Mouse (Mus musculus) stomach, embryonic 15.5 days (tissue): ENCODE data around the gene Pde10a. TPM values are rescaled to one million over a fixed set of nuclear protein-coding genes. Genes with fewer than 3 reads are reported as not detected.
A peak's percentile ranks its signal among the peaks of the same experiment; 100 is the strongest.

Source experiments
- ATAC-seq: fragments of 200-750 bp; cut with Nextera tagmentation; 2 replicates; pipeline ENCODE4 v1.8.0; 2017; ENCODE audit warnings: low read depth, moderate number of reproducible peaks, moderate TSS enrichment; ENCODE audit not compliant: insufficient read depth, low FRiP score
- H3K27ac ChIP-seq: fragments of 300-500 bp; sonication (generic); 2 replicates; pipeline ENCODE4 v1.5.1; 2015; ENCODE audit warnings: mild to moderate bottlenecking, inconsistent platforms
- H3K27me3 ChIP-seq: fragments of 300-500 bp; sonication (generic); replicated peaks from 2 replicates; pipeline ENCODE4 v1.6.1; 2015; ENCODE audit warnings: inconsistent platforms
- H3K36me3 ChIP-seq: fragments of 300-500 bp; sonication (generic); 2 replicates; pipeline ENCODE4 v1.6.1; 2015; ENCODE audit warnings: inconsistent platforms
- H3K4me1 ChIP-seq: fragments of 300-500 bp; sonication (generic); 2 replicates; pipeline ENCODE4 v1.6.1; 2015; ENCODE audit warnings: inconsistent platforms
- H3K4me2 ChIP-seq: fragments of 300-500 bp; sonication (generic); 2 replicates; pipeline ENCODE4 v1.6.1; 2015; ENCODE audit warnings: mild to moderate bottlenecking, inconsistent platforms
- H3K4me3 ChIP-seq: fragments of 300-500 bp; sonication (generic); replicated peaks from 2 replicates; pipeline ENCODE4 v1.5.1; 2015; ENCODE audit warnings: inconsistent platforms
- H3K9ac ChIP-seq: fragments of 300-500 bp; sonication (generic); 2 replicates; pipeline ENCODE4 v1.6.1; 2015; ENCODE audit warnings: inconsistent platforms
- H3K9me3 ChIP-seq: fragments of 300-500 bp; sonication (generic); 2 replicates; pipeline ENCODE4 v1.6.1; 2016; ENCODE audit warnings: inconsistent platforms
- WGBS: fragments of 180-500 bp; shearing (Covaris S2); methylation state at CpG from one replicate; pipeline ENCODE4 v1.1.7; 2015; 5-methylcytosine and 5-hydroxymethylcytosine counted together
- polyA plus RNA-seq: library from polyadenylated mRNA; unstranded; fragments of >200 nt; fragmentation: Nextera tagmentation; extraction: Ambion mirVana; gene quantifications from 2 replicates; pipeline ENCODE4 v1.2.1, GENCODE M21; 2015

Pde10a gene
- polyA plus RNA-seq, 1 experiment from 2014 or later, result 1.4 TPM

- WGBS, result 80% methylated on average over 6 of the region's 6 CpGs
- Histone ChIP-seq H3K9me3 (no peaks in the 10 kb centered on the region), H3K27ac (no peak overlapping the region), H3K9ac (no peak overlapping the region), H3K27me3 (peaks cover 4% of the 10 kb centered on the region; the same call in 1 of the 2 replicates), H3K4me1 (no peaks in the 10 kb centered on the region), H3K4me2 (no peak overlapping the region), H3K4me3 (no peak overlapping the region), H3K36me3 (no peaks in the 10 kb centered on the region)
- no peak for ATAC-seq
Observed at GRCm38 (mm10) chr17:8554219-8554618, 29.0 kb downstream of the Pde10a start.

GRCm38 (mm10) chr17:8555785-8556184 lies 30.6 kb downstream of the Pde10a start:
- no peaks in the 10 kb centered on the region for H3K36me3 ChIP-seq
- no peak overlapping the region for H3K4me2 ChIP-seq
- H3K27me3 ChIP-seq, result peaks cover 4% of the 10 kb centered on the region; the same call in 1 of the 2 replicates
- no peaks in the 10 kb centered on the region for H3K9me3 ChIP-seq
- no peaks in the 10 kb centered on the region for H3K4me1 ChIP-seq
- WGBS, result 73% methylated on average over 9 of the region's 9 CpGs
- no peak overlapping the region for H3K9ac ChIP-seq
- H3K4me3 ChIP-seq, result no peak overlapping the region
- no peak for ATAC-seq
- no peak overlapping the region for H3K27ac ChIP-seq

GRCm38 (mm10) chr17:8556223-8556622 lies 31.1 kb downstream of the Pde10a start:
- Histone ChIP-seq H3K36me3 (no peaks in the 10 kb centered on the region), H3K4me3 (no peak overlapping the region), H3K9ac (no peak overlapping the region), H3K27me3 (peaks cover 4% of the 10 kb centered on the region; the same call in 1 of the 2 replicates), H3K27ac (no peak overlapping the region), H3K4me1 (no peaks in the 10 kb centered on the region), H3K4me2 (no peak overlapping the region), H3K9me3 (no peaks in the 10 kb centered on the region)
- 74% methylated on average over 6 of the region's 6 CpGs for WGBS
- no peak for ATAC-seq

GRCm38 (mm10) chr17:8557926-8558325 lies 32.8 kb downstream of the Pde10a start:
- no peak for ATAC-seq
- H3K36me3 ChIP-seq, result no peaks in the 10 kb centered on the region
- H3K27ac ChIP-seq, result no peak overlapping the region
- no peaks in the 10 kb centered on the region for H3K27me3 ChIP-seq
- 77% methylated on average over 8 of the region's 8 CpGs for WGBS
- H3K4me2 ChIP-seq, result no peak overlapping the region
- H3K9ac ChIP-seq, result no peak overlapping the region
- no peak overlapping the region for H3K4me3 ChIP-seq
- H3K4me1 ChIP-seq, result no peaks in the 10 kb centered on the region
- H3K9me3 ChIP-seq, result no peaks in the 10 kb centered on the region

- Histone ChIP-seq H3K4me2 (no peak overlapping the region), H3K27ac (no peak overlapping the region), H3K36me3 (no peaks in the 10 kb centered on the region), H3K4me3 (no peak overlapping the region), H3K9ac (no peak overlapping the region), H3K9me3 (no peaks in the 10 kb centered on the region), H3K27me3 (no peaks in the 10 kb centered on the region), H3K4me1 (no peaks in the 10 kb centered on the region)
- ATAC-seq, result no peak
- 77% methylated on average over 14 of the region's 14 CpGs for WGBS
Observed at GRCm38 (mm10) chr17:8562101-8562885, 37.1 kb downstream of the Pde10a start.

GRCm38 (mm10) chr17:8562886-8563280 lies 37.7 kb downstream of the Pde10a start:
- Histone ChIP-seq H3K4me3 (no peak overlapping the region), H3K27me3 (no peaks in the 10 kb centered on the region), H3K36me3 (no peaks in the 10 kb centered on the region), H3K9me3 (no peaks in the 10 kb centered on the region), H3K9ac (no peak overlapping the region), H3K4me1 (no peaks in the 10 kb centered on the region), H3K4me2 (no peak overlapping the region), H3K27ac (no peak overlapping the region)
- ATAC-seq, result no peak
- WGBS, result 54% methylated on average over 1 of the region's 1 CpGs

GRCm38 (mm10) chr17:8566850-8567249 lies 41.7 kb downstream of the Pde10a start, which contains the start of gene Gm17087:
Gm17087 (minus strand) TSS chr17:8566950.
- Histone ChIP-seq H3K9me3 (no peaks in the 10 kb centered on the region), H3K4me2 (no peak within 1 kb of the TSS), H3K4me1 (no peaks in the 10 kb centered on the region), H3K9ac (no peak within 1 kb of the TSS), H3K36me3 (no peaks in the 10 kb centered on the region), H3K4me3 (no peak within 1 kb of the TSS), H3K27me3 (no peaks in the 10 kb centered on the region), H3K27ac (no peak within 1 kb of the TSS)
- no peak for ATAC-seq
- WGBS, result 85% methylated on average over 6 of the region's 6 CpGs

- H3K4me1 ChIP-seq, result no peaks in the 10 kb centered on the region
- ATAC-seq, result no peak
- H3K36me3 ChIP-seq, result no peaks in the 10 kb centered on the region
- no peaks in the 10 kb centered on the region for H3K9me3 ChIP-seq
- no peak overlapping the region for H3K4me3 ChIP-seq
- WGBS, result 79% methylated on average over 8 of the region's 8 CpGs
- no peak overlapping the region for H3K9ac ChIP-seq
- H3K27ac ChIP-seq, result no peak overlapping the region
- H3K4me2 ChIP-seq, result no peak overlapping the region
- H3K27me3 ChIP-seq, result no peaks in the 10 kb centered on the region
Observed at GRCm38 (mm10) chr17:8573542-8574260, 48.5 kb downstream of the Pde10a start.

- Histone ChIP-seq H3K4me1 (no peaks in the 10 kb centered on the region), H3K4me3 (no peak overlapping the region), H3K36me3 (no peaks in the 10 kb centered on the region), H3K4me2 (no peak overlapping the region), H3K9ac (no peak overlapping the region), H3K27ac (no peak overlapping the region), H3K9me3 (no peaks in the 10 kb centered on the region), H3K27me3 (no peaks in the 10 kb centered on the region)
- 69% methylated on average over 3 of the region's 3 CpGs for WGBS
- no peak for ATAC-seq
Observed at GRCm38 (mm10) chr17:8580360-8580759, 55.2 kb downstream of the Pde10a start.

GRCm38 (mm10) chr17:8581579-8581978 lies 56.4 kb downstream of the Pde10a start:
- H3K36me3 ChIP-seq, result no peaks in the 10 kb centered on the region
- H3K27me3 ChIP-seq, result no peaks in the 10 kb centered on the region
- no peaks in the 10 kb centered on the region for H3K4me1 ChIP-seq
- no peak overlapping the region for H3K27ac ChIP-seq
- no peak overlapping the region for H3K4me2 ChIP-seq
- H3K9ac ChIP-seq, result no peak overlapping the region
- no peaks in the 10 kb centered on the region for H3K9me3 ChIP-seq
- no peak overlapping the region for H3K4me3 ChIP-seq
- 76% methylated on average over 8 of the region's 8 CpGs for WGBS
- no peak for ATAC-seq

- WGBS, result 14% methylated on average over 22 of the region's 22 CpGs
- no peak overlapping the region for H3K9ac ChIP-seq
Observed at GRCm38 (mm10) chr17:8592427-8593277, 67.5 kb downstream of the Pde10a start.

More at GRCm38 (mm10) chr17:8592427-8593277, 67.5 kb downstream of the Pde10a start:
- Histone ChIP-seq H3K4me3 (peak overlapping the region; percentile 9; the same call in 1 of the 2 replicates), H3K36me3 (no peaks in the 10 kb centered on the region), H3K4me2 (peak overlapping the region; percentile 44), H3K27me3 (no peaks in the 10 kb centered on the region), H3K4me1 (no peaks in the 10 kb centered on the region), H3K9me3 (no peaks in the 10 kb centered on the region), H3K27ac (no peak overlapping the region)
- ATAC-seq, result no peak
